ENCODE assay signal across 17 mouse cellular contexts in genomic region chr6:134112753-134113152, GRCm38 (mm10).
"Had no signal": no experiment of that assay in that cellular context is flagged by ENCODE, and none has a peak within 500 bp of the region (broad histone marks: within the 10 kb centered on the region; RNA-seq: fewer than 3 reads in every experiment).

No protein-coding gene starts in this region.

- H3K4me3 ChIP-seq: layer of hippocampus, adult 2 months; left cerebral cortex, adult 2 months; limb, embryonic 10.5 days; liver, embryonic 15.5 days; megakaryocyte, embryonic 14.5 days; midbrain, embryonic 15.5 days; neural tube, embryonic 12.5 days had no signal

- DNase-seq: kidney, adult 8-10 months; kidney, postnatal 36 days; lung, adult 2 months; thymus, postnatal 36 days had no signal

- H3K4me1 ChIP-seq: midbrain, embryonic 15.5 days; neural tube, embryonic 12.5 days had no signal

- H3K9ac ChIP-seq: liver, embryonic 15.5 days; midbrain, embryonic 15.5 days; neural tube, embryonic 12.5 days had no signal

- H3K27ac ChIP-seq: kidney, postnatal 0 days; layer of hippocampus, adult 2 months; left cerebral cortex, adult 2 months; limb, embryonic 10.5 days; liver, embryonic 15.5 days; macrophage; midbrain, embryonic 15.5 days; neural tube, embryonic 12.5 days had no signal

- H3K4me2 ChIP-seq: liver, embryonic 11.5 days; liver, embryonic 15.5 days; midbrain, embryonic 11.5 days; midbrain, embryonic 15.5 days; neural tube, embryonic 12.5 days had no signal

- H3K36me3 ChIP-seq: liver, embryonic 15.5 days; midbrain, embryonic 15.5 days had no signal

- H3K27me3 ChIP-seq: liver, embryonic 15.5 days; megakaryocyte, embryonic 14.5 days; midbrain, embryonic 15.5 days; neural tube, embryonic 12.5 days had no signal

- H3K9me3 ChIP-seq: limb, embryonic 10.5 days; liver, embryonic 15.5 days; midbrain, embryonic 15.5 days; neural tube, embryonic 12.5 days had no signal

- ATAC-seq: hindbrain, embryonic 16.5 days; inflammation-experienced regulatory T-cells, adult 6 months; midbrain, embryonic 15.5 days had no signal
